Mouse (Mus musculus) heart, postnatal 25 days (tissue): Measurements from ENCODE around the gene Cox7a1. TPM values are rescaled to one million over a fixed set of nuclear protein-coding genes. Genes with fewer than 3 reads are reported as not detected.
"Not testable (repeated sequence)": the region's sequence is repeated elsewhere in the genome, so short reads cannot be mapped to it uniquely, and the experiment has no call there.

Experiments
- DNase-seq: peaks from one replicate; pipeline ENCODE4 v3.0.0; 2022; ENCODE audit warnings: low spot score
- intact Hi-C: fragments of 180-260 bp; cut with DNase I; formaldehyde crosslinking; loops from one replicate; pipeline ENCODE4 v1.15.1; 2025
- total RNA-seq, 2 experiments: library from RNA; stranded (reverse); gene quantifications; 2 replicates each; pipeline ENCODE4 v1.2.3; 2021

The Cox7a1 gene
- total RNA-seq, 2 experiments from 2014 or later: 2,700 to 2,749 TPM

GRCm38 (mm10) chr7:30188344-30189115, 4.6 kb downstream of the Cox7a1 start:
- intact Hi-C loops: no loop called here
- no peak for DNase-seq

GRCm38 (mm10) chr7:30189116-30189491, 5.2 kb downstream of the Cox7a1 start:
- intact Hi-C loops: no loop called here
- no peak for DNase-seq

GRCm38 (mm10) chr7:30192088-30192487, 8.1 kb downstream of the Cox7a1 start:
- no peak for DNase-seq
- intact Hi-C loops: no loop called here

- intact Hi-C loops: no loop called here
- no peak for DNase-seq
Measured at GRCm38 (mm10) chr7:30193013-30193412, 9.1 kb downstream of the Cox7a1 start.

GRCm38 (mm10) chr7:30193581-30194100, 9.7 kb downstream of the Cox7a1 start:
- intact Hi-C loops: no loop called here
- DNase-seq: peak; percentile 72

GRCm38 (mm10) chr7:30194101-30194831, 10.3 kb downstream of the Cox7a1 start:
- no peak for DNase-seq
- intact Hi-C loops: no loop called here

- intact Hi-C loops: no loop called here
- peak; percentile 92 for DNase-seq
Measured at GRCm38 (mm10) chr7:30194884-30195283, 10.9 kb downstream of the Cox7a1 start.

GRCm38 (mm10) chr7:30195461-30195860, 11.5 kb downstream of the Cox7a1 start:
- no peak for DNase-seq
- intact Hi-C loops: no loop called here

- no peak for DNase-seq
Measured at GRCm38 (mm10) chr7:30196171-30196570, 12.2 kb downstream of the Cox7a1 start.

GRCm38 (mm10) chr7:30197592-30198129, 13.7 kb downstream of the Cox7a1 start:
- intact Hi-C loops: no loop called here
- no peak for DNase-seq

More at GRCm38 (mm10) chr7:30196171-30196570, 12.2 kb downstream of the Cox7a1 start:
- intact Hi-C loops: no loop called here

GRCm38 (mm10) chr7:30198481-30198971, 14.6 kb downstream of the Cox7a1 start, which contains the start of gene Capns1:
Gene Capns1 (minus strand): TSS chr7:30198811.
- no peak for DNase-seq
- intact Hi-C loops: no loop called here

GRCm38 (mm10) chr7:30199498-30200139, 15.7 kb downstream of the Cox7a1 start:
- no peak for DNase-seq

GRCm38 (mm10) chr7:30200200-30200599, 16.3 kb downstream of the Cox7a1 start:
- no peak for DNase-seq
- intact Hi-C loops: loop anchor here (5.0 kb wide), 1 partner anchor 188 kb away; no protein-coding TSS in a partner anchor

More at GRCm38 (mm10) chr7:30199498-30200139, 15.7 kb downstream of the Cox7a1 start:
- intact Hi-C loops: loop anchor here (5.0 kb wide), 1 partner anchor 187 kb away; no protein-coding TSS in a partner anchor

GRCm38 (mm10) chr7:30200661-30201060, 16.7 kb downstream of the Cox7a1 start:
- DNase-seq: not testable (repeated sequence)
- intact Hi-C loops: loop anchor here (5.0 kb wide), 1 partner anchor 188 kb away; no protein-coding TSS in a partner anchor

GRCm38 (mm10) chr7:30202895-30203690, 19.1 kb downstream of the Cox7a1 start:
- intact Hi-C loops: loop anchor here (5.0 kb wide), 1 partner anchor 191 kb away; no protein-coding TSS in a partner anchor
- DNase-seq: peak; percentile 66

GRCm38 (mm10) chr7:30204380-30204779, 20.4 kb downstream of the Cox7a1 start:
- intact Hi-C loops: loop anchor here (5.0 kb wide), 1 partner anchor 192 kb away; no protein-coding TSS in a partner anchor
- no peak for DNase-seq

- intact Hi-C loops: loop anchor here (1.0 kb wide), 1 partner anchor 24 kb away; no protein-coding TSS in a partner anchor
- no peak for DNase-seq
Measured at GRCm38 (mm10) chr7:30205383-30205782, 21.4 kb downstream of the Cox7a1 start.

- intact Hi-C loops, DNase-seq: not testable (repeated sequence)
Measured at GRCm38 (mm10) chr7:30206364-30206763, 22.4 kb downstream of the Cox7a1 start.

GRCm38 (mm10) chr7:30211025-30211424, 27.1 kb downstream of the Cox7a1 start:
- no peak for DNase-seq
- intact Hi-C loops: no loop called here
